ENCODE assay signal across 8 mouse cellular contexts in genomic region chr10:75872915-75873542, GRCm38 (mm10). TPM values are rescaled to one million over a fixed set of nuclear protein-coding genes. Genes with fewer than 3 reads are reported as not detected.
A peak's percentile ranks its signal among the peaks of the same experiment; 100 is the strongest.
DNase-seq lines count a peak whose midpoint lies in the region; ATAC-seq and TF ChIP-seq lines count a peak whose summit lies in the region.

No protein-coding gene starts in this region.

- ATAC-seq in heart, embryonic 13.5 days (ENCODE audit: extremely low read depth, insufficient number of reproducible peaks, low FRiP score, low TSS enrichment), result peak; percentile 88
- ATAC-seq in kidney, embryonic 16.5 days (ENCODE audit: low FRiP score, low TSS enrichment), result peak; percentile 98
- ATAC-seq in limb, embryonic 15.5 days (ENCODE audit: insufficient number of reproducible peaks, low FRiP score, low TSS enrichment, low read depth), result peak; percentile 86
- ATAC-seq in midbrain, embryonic 15.5 days (replicated peaks), result peak; percentile 98

- WGBS in heart, embryonic 13.5 days, result 2% methylated on average over 11 of the region's 11 CpGs
- whole genome bisulfite sequencing in kidney, embryonic 16.5 days, result 3% methylated on average over 11 of the region's 11 CpGs
- WGBS in limb, embryonic 15.5 days, result 4% methylated on average over 11 of the region's 11 CpGs
- 1% methylated on average over 11 of the region's 11 CpGs for WGBS in midbrain, embryonic 15.5 days

- peak overlapping the region; percentile 75 for H3K9ac ChIP-seq in ES-Bruce4 (ENCODE audit: low read depth, poor library complexity, severe bottlenecking)
- peak overlapping the region; percentile 75 for H3K9ac ChIP-seq in heart, embryonic 13.5 days
- H3K9ac ChIP-seq in kidney, embryonic 16.5 days (replicated peaks; ENCODE audit: low read length), result peak overlapping the region; percentile 63
- peak overlapping the region; percentile 26; the same call in 1 of the 2 replicates for H3K9ac ChIP-seq in limb, embryonic 15.5 days
- peak overlapping the region; percentile 24 for H3K9ac ChIP-seq in midbrain, embryonic 15.5 days

- H3K27ac ChIP-seq in ES-Bruce4 (ENCODE audit: insufficient read depth, low read length), result peak overlapping the region; percentile 96
- peak overlapping the region; percentile 71 for H3K27ac ChIP-seq in heart, embryonic 13.5 days (replicated peaks)
- peak overlapping the region; percentile 40 for H3K27ac ChIP-seq in kidney, embryonic 16.5 days (ENCODE audit: low read length)
- peak overlapping the region; percentile 6; the same call in 1 of the 2 replicates for H3K27ac ChIP-seq in limb, embryonic 15.5 days
- H3K27ac ChIP-seq in midbrain, embryonic 15.5 days, result peak overlapping the region; percentile 82

- H3K4me3 ChIP-seq in ES-Bruce4 (ENCODE audit: low read depth, low read length), result peak overlapping the region; percentile 38
- H3K4me3 ChIP-seq in heart, embryonic 13.5 days, result peak overlapping the region; percentile 43
- H3K4me3 ChIP-seq in kidney, embryonic 16.5 days (ENCODE audit: low read length), result peak overlapping the region; percentile 39
- peak overlapping the region; percentile 36 for H3K4me3 ChIP-seq in limb, embryonic 15.5 days
- peak overlapping the region; percentile 39 for H3K4me3 ChIP-seq in midbrain, embryonic 15.5 days

- peak; percentile 99 for TF ChIP-seq EP300 in ES-Bruce4 (IDR thresholded peaks at IDR 0.05; ENCODE audit: insufficient read depth, low read depth, low read length)

- TF ChIP-seq CTCF in ES-Bruce4 (IDR thresholded peaks at IDR 0.05; ENCODE audit: low read depth, low read length), result no peak
- TF ChIP-seq CTCF in brain, embryonic 14.5 days (IDR thresholded peaks at IDR 0.05; ENCODE audit: borderline replicate concordance, extremely low read depth, insufficient read depth, insufficient read length), result no peak

- peak; percentile 98 for DNase-seq in brain, embryonic 14.5 days (ENCODE audit: low read depth)
- DNase-seq in fat pad, adult 2 months (ENCODE audit: extremely low read depth, low read depth, low spot score), result peak; percentile 72
- DNase-seq in telencephalon, adult 2 months (ENCODE audit: low read depth, low spot score), result peak; percentile 80

- H3K4me1 ChIP-seq in ES-Bruce4 (ENCODE audit: control insufficient read depth, insufficient read depth, low read length), result peaks cover 3% of the 10 kb centered on the region
- H3K4me1 ChIP-seq in heart, embryonic 13.5 days, result peaks cover 16% of the 10 kb centered on the region
- H3K4me1 ChIP-seq in kidney, embryonic 16.5 days (ENCODE audit: insufficient read depth, low read length), result peaks cover 11% of the 10 kb centered on the region; the same call in 1 of the 2 replicates
- peaks cover 9% of the 10 kb centered on the region for H3K4me1 ChIP-seq in limb, embryonic 15.5 days
- H3K4me1 ChIP-seq in midbrain, embryonic 15.5 days, result peaks cover 16% of the 10 kb centered on the region

- TF ChIP-seq POLR2A in ES-Bruce4 (IDR thresholded peaks at IDR 0.05; ENCODE audit: insufficient read depth, low read length), result no peak
- no peak for TF ChIP-seq POLR2A in brain, embryonic 14.5 days (IDR thresholded peaks at IDR 0.05; ENCODE audit: borderline replicate concordance, extremely low read depth, insufficient read depth, insufficient read length, poor library complexity, severe bottlenecking)

- H3K4me2 ChIP-seq in heart, embryonic 13.5 days, result peak overlapping the region; percentile 69
- peak overlapping the region; percentile 71 for H3K4me2 ChIP-seq in kidney, embryonic 16.5 days (replicated peaks; ENCODE audit: low read depth, low read length)
- H3K4me2 ChIP-seq in limb, embryonic 15.5 days, result peak overlapping the region; percentile 57
- H3K4me2 ChIP-seq in midbrain, embryonic 15.5 days, result peak overlapping the region; percentile 68

- no peaks in the 10 kb centered on the region for H3K27me3 ChIP-seq in ES-Bruce4 (ENCODE audit: control insufficient read depth, insufficient read depth, low read length, poor library complexity, severe bottlenecking)
- no peaks in the 10 kb centered on the region for H3K27me3 ChIP-seq in heart, embryonic 13.5 days (replicated peaks)
- no peaks in the 10 kb centered on the region for H3K27me3 ChIP-seq in kidney, embryonic 16.5 days (ENCODE audit: insufficient read depth, low read length)
- no peaks in the 10 kb centered on the region for H3K27me3 ChIP-seq in limb, embryonic 15.5 days
- no peaks in the 10 kb centered on the region for H3K27me3 ChIP-seq in midbrain, embryonic 15.5 days (replicated peaks)

- no peaks in the 10 kb centered on the region for H3K36me3 ChIP-seq in ES-Bruce4 (ENCODE audit: control insufficient read depth, insufficient read depth, low read length, poor library complexity, severe bottlenecking)
- H3K36me3 ChIP-seq in heart, embryonic 13.5 days, result no peaks in the 10 kb centered on the region
- no peaks in the 10 kb centered on the region for H3K36me3 ChIP-seq in kidney, embryonic 16.5 days (ENCODE audit: insufficient read depth, low read length)
- H3K36me3 ChIP-seq in limb, embryonic 15.5 days, result no peaks in the 10 kb centered on the region
- H3K36me3 ChIP-seq in midbrain, embryonic 15.5 days (replicated peaks), result no peaks in the 10 kb centered on the region

- no peaks in the 10 kb centered on the region for H3K9me3 ChIP-seq in ES-Bruce4 (replicated peaks; ENCODE audit: control insufficient read depth, insufficient read depth, low read length, poor library complexity, severe bottlenecking)
- no peaks in the 10 kb centered on the region for H3K9me3 ChIP-seq in heart, embryonic 13.5 days
- H3K9me3 ChIP-seq in kidney, embryonic 16.5 days (ENCODE audit: low read length), result no peaks in the 10 kb centered on the region
- no peaks in the 10 kb centered on the region for H3K9me3 ChIP-seq in limb, embryonic 15.5 days
- no peaks in the 10 kb centered on the region for H3K9me3 ChIP-seq in midbrain, embryonic 15.5 days

RNA-seq across cellular contexts. Expression of gene Mif, which starts 13.0 kb away (rescaled TPM):
- polyA plus RNA-seq in ES-Bruce4 (2011; ENCODE audit: insufficient read depth, insufficient read length, low read depth, missing spikeins), result 1,651 and 1,929 TPM in 2 replicates
- polyA plus RNA-seq in brain, embryonic 14.5 days (2012; rRNA removed), result 1,693 and 2,722 TPM in 2 replicates
- 2,411 and 2,681 TPM in 2 replicates for polyA plus RNA-seq in heart, embryonic 13.5 days (2015; fragmentation: Nextera tagmentation; extraction: Ambion mirVana)
- 2,002 and 2,111 TPM in 2 replicates for polyA plus RNA-seq in kidney, embryonic 16.5 days (2015; fragmentation: Nextera tagmentation; extraction: Ambion mirVana)
- 1,299 and 1,540 TPM in 2 replicates for polyA plus RNA-seq in limb, embryonic 15.5 days (2015; fragmentation: Nextera tagmentation; extraction: Ambion mirVana)
- polyA plus RNA-seq in midbrain, embryonic 15.5 days (2015; fragmentation: Nextera tagmentation; extraction: Ambion mirVana), result 1,455 and 1,508 TPM in 2 replicates

RNA-seq across cellular contexts. Expression of gene Derl3, which starts 20.2 kb away (rescaled TPM):
- 9.6 and 13.8 TPM in 2 replicates for polyA plus RNA-seq in ES-Bruce4 (2011; ENCODE audit: insufficient read depth, insufficient read length, low read depth, missing spikeins)
- polyA plus RNA-seq in brain, embryonic 14.5 days (2012; rRNA removed), result 1.7 and 5.7 TPM in 2 replicates
- 2.4 TPM in 2 replicates for polyA plus RNA-seq in heart, embryonic 13.5 days (2015; fragmentation: Nextera tagmentation; extraction: Ambion mirVana)
- polyA plus RNA-seq in kidney, embryonic 16.5 days (2015; fragmentation: Nextera tagmentation; extraction: Ambion mirVana), result 4.0 and 4.4 TPM in 2 replicates
- polyA plus RNA-seq in limb, embryonic 15.5 days (2015; fragmentation: Nextera tagmentation; extraction: Ambion mirVana), result 2.7 and 3.2 TPM in 2 replicates
- polyA plus RNA-seq in midbrain, embryonic 15.5 days (2015; fragmentation: Nextera tagmentation; extraction: Ambion mirVana), result 2.1 and 2.8 TPM in 2 replicates

RNA-seq across cellular contexts. Expression of gene Gstt2, which starts 35.8 kb away (rescaled TPM):
- 26.3 and 31.9 TPM in 2 replicates for polyA plus RNA-seq in ES-Bruce4 (2011; ENCODE audit: insufficient read depth, insufficient read length, low read depth, missing spikeins)
- polyA plus RNA-seq in brain, embryonic 14.5 days (2012; rRNA removed), result 7.7 and 9.2 TPM in 2 replicates
- polyA plus RNA-seq in heart, embryonic 13.5 days (2015; fragmentation: Nextera tagmentation; extraction: Ambion mirVana), result 9.5 and 13.0 TPM in 2 replicates
- polyA plus RNA-seq in kidney, embryonic 16.5 days (2015; fragmentation: Nextera tagmentation; extraction: Ambion mirVana), result 53.0 and 56.2 TPM in 2 replicates
- 11.3 and 14.5 TPM in 2 replicates for polyA plus RNA-seq in limb, embryonic 15.5 days (2015; fragmentation: Nextera tagmentation; extraction: Ambion mirVana)
- 7.4 and 7.5 TPM in 2 replicates for polyA plus RNA-seq in midbrain, embryonic 15.5 days (2015; fragmentation: Nextera tagmentation; extraction: Ambion mirVana)

RNA-seq across cellular contexts. Expression of gene Smarcb1, which starts 48.4 kb away (rescaled TPM):
- 71.1 and 79.6 TPM in 2 replicates for polyA plus RNA-seq in ES-Bruce4 (2011; ENCODE audit: insufficient read depth, insufficient read length, low read depth, missing spikeins)
- polyA plus RNA-seq in brain, embryonic 14.5 days (2012; rRNA removed), result 129 and 165 TPM in 2 replicates
- 118 and 125 TPM in 2 replicates for polyA plus RNA-seq in heart, embryonic 13.5 days (2015; fragmentation: Nextera tagmentation; extraction: Ambion mirVana)
- 239 and 250 TPM in 2 replicates for polyA plus RNA-seq in kidney, embryonic 16.5 days (2015; fragmentation: Nextera tagmentation; extraction: Ambion mirVana)
- polyA plus RNA-seq in limb, embryonic 15.5 days (2015; fragmentation: Nextera tagmentation; extraction: Ambion mirVana), result 185 and 188 TPM in 2 replicates
- 300 and 303 TPM in 2 replicates for polyA plus RNA-seq in midbrain, embryonic 15.5 days (2015; fragmentation: Nextera tagmentation; extraction: Ambion mirVana)

RNA-seq across cellular contexts. Expression of gene Gstt4, which starts 50.7 kb away (rescaled TPM):
- polyA plus RNA-seq in ES-Bruce4 (2011; ENCODE audit: insufficient read depth, insufficient read length, low read depth, missing spikeins), result not detected in 2 replicates
- not detected in 2 replicates for polyA plus RNA-seq in brain, embryonic 14.5 days (2012; rRNA removed)
- not detected in 2 replicates for polyA plus RNA-seq in heart, embryonic 13.5 days (2015; fragmentation: Nextera tagmentation; extraction: Ambion mirVana)
- not detected in 2 replicates for polyA plus RNA-seq in kidney, embryonic 16.5 days (2015; fragmentation: Nextera tagmentation; extraction: Ambion mirVana)
- polyA plus RNA-seq in limb, embryonic 15.5 days (2015; fragmentation: Nextera tagmentation; extraction: Ambion mirVana), result not detected in 2 replicates
- polyA plus RNA-seq in midbrain, embryonic 15.5 days (2015; fragmentation: Nextera tagmentation; extraction: Ambion mirVana), result not detected in 2 replicates

Comparison
In these comparisons a context has a peak if more than half of its experiments do, and no peak if none do; other contexts are left out.
1. Peak in every context shown above with its lines: DNase-seq, ATAC-seq, H3K4me3 ChIP-seq and H3K27ac ChIP-seq.
2. H3K27ac ChIP-seq: peak in every context shown above with its lines; median percentile 96 in ES-Bruce4; 82 in midbrain, embryonic 15.5 days; 71 in heart, embryonic 13.5 days; 40 in kidney, embryonic 16.5 days; 6 in limb, embryonic 15.5 days.
3. H3K9ac ChIP-seq: peak in every context shown above with its lines; median percentile 75 in ES-Bruce4; 75 in heart, embryonic 13.5 days; 63 in kidney, embryonic 16.5 days; 26 in limb, embryonic 15.5 days; 24 in midbrain, embryonic 15.5 days.